Mouse (Mus musculus) midbrain, embryonic 16.5 days (tissue): Measurements from ENCODE around the gene Alyref. TPM values are rescaled to one million over a fixed set of nuclear protein-coding genes. Genes with fewer than 3 reads are reported as not detected.
A peak's percentile ranks its signal among the peaks of the same experiment; 100 is the strongest.

ENCODE experiments used
- ATAC-seq: fragments of 200-750 bp; cut with Nextera tagmentation; 2 replicates; pipeline ENCODE4 v1.8.0; 2017; ENCODE audit warnings: moderate TSS enrichment
- H3K27ac ChIP-seq: fragments of 300-500 bp; sonication (generic); 2 replicates; pipeline ENCODE4 v1.5.1; 2014; ENCODE audit warnings: mild to moderate bottlenecking, low read length, mixed read lengths
- H3K27me3 ChIP-seq: fragments of 300-500 bp; sonication (generic); 2 replicates; pipeline ENCODE4 v1.6.1; 2014; ENCODE audit warnings: low read depth, low read length, mixed read lengths; ENCODE audit not compliant: control insufficient read depth, insufficient read depth
- H3K36me3 ChIP-seq: fragments of 300-500 bp; sonication (generic); 2 replicates; pipeline ENCODE4 v1.6.1; 2014; ENCODE audit warnings: mild to moderate bottlenecking, low read length, moderate library complexity, mixed read lengths; ENCODE audit not compliant: control insufficient read depth, insufficient read depth
- H3K4me1 ChIP-seq: fragments of 300-500 bp; sonication (generic); 2 replicates; pipeline ENCODE4 v1.6.1; 2014; ENCODE audit warnings: mild to moderate bottlenecking, low read length, mixed read lengths; ENCODE audit not compliant: control insufficient read depth, insufficient read depth
- H3K4me2 ChIP-seq: fragments of 300-500 bp; sonication (generic); 2 replicates; pipeline ENCODE4 v1.6.1; 2014; ENCODE audit warnings: mild to moderate bottlenecking, low read length, mixed read lengths
- H3K4me3 ChIP-seq: fragments of 300-500 bp; sonication (generic); 2 replicates; pipeline ENCODE4 v1.5.1; 2014; ENCODE audit warnings: low read depth, mild to moderate bottlenecking, low read length, moderate library complexity, mixed read lengths
- H3K9ac ChIP-seq: fragments of 300-500 bp; sonication (generic); 2 replicates; pipeline ENCODE4 v1.6.1; 2014; ENCODE audit warnings: low read depth, low read length, mixed read lengths
- H3K9me3 ChIP-seq: fragments of 300-500 bp; sonication (generic); replicated peaks from 2 replicates; pipeline ENCODE4 v1.6.1; 2014; ENCODE audit warnings: mild to moderate bottlenecking, low read length, mixed read lengths; ENCODE audit not compliant: control insufficient read depth, poor library complexity, severe bottlenecking
- WGBS: fragments of 180-500 bp; shearing (Covaris S2); extraction: QIAGEN DNeasy Blood & Tissue Kit; methylation state at CpG from one replicate; pipeline ENCODE4 v1.1.7; 2014; 5-methylcytosine and 5-hydroxymethylcytosine counted together
- polyA plus RNA-seq: library from polyadenylated mRNA; unstranded; fragments of >200 nt; fragmentation: Nextera tagmentation; extraction: Ambion mirVana; gene quantifications from 2 replicates; pipeline ENCODE4 v1.2.1, GENCODE M21; 2015

Alyref gene
- polyA plus RNA-seq = 194 and 223 TPM in 2 replicates

- no peaks in the 10 kb centered on the region for H3K9me3 ChIP-seq
- under 1% methylated on average over 88 of the region's 88 CpGs for WGBS
- H3K4me2 ChIP-seq = peak within 1 kb of the TSS; percentile 92
- peaks cover 29% of the 10 kb centered on the region for H3K36me3 ChIP-seq
- H3K27ac ChIP-seq = peak within 1 kb of the TSS; percentile 88
- peaks cover 20% of the 10 kb centered on the region for H3K4me1 ChIP-seq
- peak within 1 kb of the TSS; percentile 97 for H3K9ac ChIP-seq
- peak within 1 kb of the TSS; percentile 71 for H3K4me3 ChIP-seq
- ATAC-seq = peak; percentile 97
- H3K27me3 ChIP-seq = no peaks in the 10 kb centered on the region
Measured at GRCm38 (mm10) chr11:120598283-120598989, at the start of gene Alyref, which contains the start of gene Anapc11. Alyref (minus strand) TSS chr11:120598365. Anapc11 (plus strand) TSS chr11:120598421.

- Histone ChIP-seq H3K9me3 (no peaks in the 10 kb centered on the region), H3K27me3 (no peaks in the 10 kb centered on the region; the same call in 1 of the 2 replicates), H3K27ac (no peak overlapping the region), H3K4me1 (peaks cover 10% of the 10 kb centered on the region), H3K9ac (no peak overlapping the region), H3K36me3 (no peaks in the 10 kb centered on the region), H3K4me2 (peak overlapping the region; percentile 50; the same call in 1 of the 2 replicates), H3K4me3 (no peak overlapping the region)
- WGBS = 81% methylated on average over 35 of the region's 35 CpGs
- ATAC-seq = no peak
Measured at GRCm38 (mm10) chr11:120647047-120647830, 49.1 kb upstream of the Alyref start.

GRCm38 (mm10) chr11:120643601-120643987, 45.4 kb upstream of the Alyref start, which contains the start of gene Pycr1:
Pycr1 (minus strand) TSS chr11:120643769.
- Histone ChIP-seq H3K4me1 (peaks cover 10% of the 10 kb centered on the region), H3K9ac (peak within 1 kb of the TSS; percentile 75), H3K4me3 (peak within 1 kb of the TSS; percentile 52), H3K27ac (peak within 1 kb of the TSS; percentile 45; the same call in 1 of the 2 replicates), H3K36me3 (no peaks in the 10 kb centered on the region), H3K9me3 (no peaks in the 10 kb centered on the region), H3K27me3 (no peaks in the 10 kb centered on the region; the same call in 1 of the 2 replicates), H3K4me2 (peak within 1 kb of the TSS; percentile 85)
- under 1% methylated on average over 15 of the region's 15 CpGs for WGBS
- ATAC-seq = peak; percentile 99

- H3K9me3 ChIP-seq = no peaks in the 10 kb centered on the region
- 3% methylated on average over 18 of the region's 18 CpGs for WGBS
- H3K4me1 ChIP-seq = peaks cover 8% of the 10 kb centered on the region
- no peaks in the 10 kb centered on the region for H3K36me3 ChIP-seq
- ATAC-seq = peak; percentile 65
- peak overlapping the region; percentile 75 for H3K9ac ChIP-seq
- peak overlapping the region; percentile 45; the same call in 1 of the 2 replicates for H3K27ac ChIP-seq
- H3K4me2 ChIP-seq = peak overlapping the region; percentile 85
- peak overlapping the region; percentile 52 for H3K4me3 ChIP-seq
- H3K27me3 ChIP-seq = no peaks in the 10 kb centered on the region; the same call in 1 of the 2 replicates
Measured at GRCm38 (mm10) chr11:120642939-120643600, 44.9 kb upstream of the Alyref start.

- Histone ChIP-seq H3K27ac (no peak overlapping the region), H3K4me3 (no peak overlapping the region), H3K27me3 (no peaks in the 10 kb centered on the region; the same call in 1 of the 2 replicates), H3K9ac (0 out of 2 replicates have a peak overlapping the region, but pooled peaks have one; percentile 14), H3K36me3 (no peaks in the 10 kb centered on the region), H3K4me2 (no peak overlapping the region), H3K9me3 (no peaks in the 10 kb centered on the region), H3K4me1 (peaks cover 8% of the 10 kb centered on the region)
- ATAC-seq = no peak
- 92% methylated on average over 8 of the region's 8 CpGs for WGBS
Measured at GRCm38 (mm10) chr11:120641869-120642268, 43.7 kb upstream of the Alyref start.

GRCm38 (mm10) chr11:120641255-120641654, 43.1 kb upstream of the Alyref start:
- no peak overlapping the region for H3K27ac ChIP-seq
- no peaks in the 10 kb centered on the region for H3K36me3 ChIP-seq
- 66% methylated on average over 9 of the region's 9 CpGs for WGBS
- H3K27me3 ChIP-seq = no peaks in the 10 kb centered on the region; the same call in 1 of the 2 replicates
- H3K4me3 ChIP-seq = no peak overlapping the region
- no peaks in the 10 kb centered on the region for H3K9me3 ChIP-seq
- ATAC-seq = no peak
- H3K4me2 ChIP-seq = no peak overlapping the region
- H3K4me1 ChIP-seq = peaks cover 8% of the 10 kb centered on the region
- no peak overlapping the region for H3K9ac ChIP-seq

- Histone ChIP-seq H3K9me3 (no peaks in the 10 kb centered on the region), H3K9ac (no peak overlapping the region), H3K27ac (no peak overlapping the region), H3K4me1 (peaks cover 27% of the 10 kb centered on the region), H3K4me3 (no peak overlapping the region), H3K36me3 (no peaks in the 10 kb centered on the region), H3K27me3 (no peaks in the 10 kb centered on the region), H3K4me2 (no peak overlapping the region)
- 69% methylated on average over 5 of the region's 5 CpGs for WGBS
- no peak for ATAC-seq
Measured at GRCm38 (mm10) chr11:120634810-120635209, 36.6 kb upstream of the Alyref start.

GRCm38 (mm10) chr11:120633520-120634343, 35.6 kb upstream of the Alyref start, which contains the start of gene Mafg:
Mafg (minus strand) TSS chr11:120633600.
- Histone ChIP-seq H3K9ac (peak within 1 kb of the TSS; percentile 89), H3K27me3 (no peaks in the 10 kb centered on the region), H3K4me3 (peak within 1 kb of the TSS; percentile 93), H3K27ac (peak within 1 kb of the TSS; percentile 86), H3K4me1 (peaks cover 29% of the 10 kb centered on the region), H3K4me2 (peak within 1 kb of the TSS; percentile 93), H3K36me3 (peaks cover 4% of the 10 kb centered on the region), H3K9me3 (no peaks in the 10 kb centered on the region)
- WGBS = 10% methylated on average over 58 of the region's 58 CpGs
- ATAC-seq = peak; percentile 91
